Mouse (Mus musculus) MEL (cell line): ENCODE data around the gene Ddrgk1. TPM values are rescaled to one million over a fixed set of nuclear protein-coding genes. Genes with fewer than 3 reads are reported as not detected.
A peak's percentile ranks its signal among the peaks of the same experiment; 100 is the strongest.

ENCODE experiments used
- DNase-seq: peaks from one replicate; pipeline ENCODE4 v3.0.0; 2011; ENCODE audit warnings: low read depth, low spot score
- H3K27ac ChIP-seq: 2 replicates; pipeline ENCODE4 v1.5.1; 2012; ENCODE audit warnings: low read depth, mild to moderate bottlenecking, control low read depth, low read length, moderate library complexity; ENCODE audit not compliant: control insufficient read depth
- H3K27me3 ChIP-seq, 2 experiments: fragments of 150-350 bp in 1 of 2; sonication (generic) in 1 of 2; 2 replicates each; pipeline ENCODE4 v1.6.1; 2012; ENCODE audit warnings: low read length in 2 of 2, mild to moderate bottlenecking in 2 of 2, improper control_type of control experiment in 1 of 2, moderate library complexity in 1 of 2; ENCODE audit not compliant: insufficient read depth in 2 of 2, control insufficient read depth in 1 of 2
- H3K36me3 ChIP-seq, 2 experiments: 2 replicates each; pipeline ENCODE4 v1.6.1; 2012 to 2014; ENCODE audit warnings: low read length in 2 of 2, improper control_type of control experiment in 1 of 2, inconsistent platforms in 1 of 2, mild to moderate bottlenecking in 1 of 2; ENCODE audit not compliant: insufficient read depth in 2 of 2, control insufficient read depth in 1 of 2
- H3K4me1 ChIP-seq, 2 experiments: fragments of 150-350 bp in 1 of 2; sonication (generic) in 1 of 2; 2 replicates each; pipeline ENCODE4 v1.6.1; 2012; ENCODE audit warnings: low read length in 2 of 2, improper control_type of control experiment in 1 of 2, mild to moderate bottlenecking in 1 of 2; ENCODE audit not compliant: insufficient read depth in 2 of 2, control insufficient read depth in 1 of 2
- H3K4me3 ChIP-seq, 2 experiments: fragments of 150-350 bp in 1 of 2; sonication (generic) in 1 of 2; 2 replicates each; pipeline ENCODE4 v1.5.1; 2012; ENCODE audit warnings: low read depth in 2 of 2, low read length in 2 of 2, mild to moderate bottlenecking in 2 of 2, moderate library complexity in 2 of 2, control low read depth in 1 of 2, improper control_type of control experiment in 1 of 2; ENCODE audit not compliant: control insufficient read depth in 1 of 2, insufficient read depth in 1 of 2
- H3K79me2 ChIP-seq: 2 replicates; pipeline ENCODE4 v1.6.1; 2012; ENCODE audit warnings: mild to moderate bottlenecking, low read length, moderate library complexity; ENCODE audit not compliant: control insufficient read depth, poor library complexity, insufficient read depth
- H3K9ac ChIP-seq: 2 replicates; pipeline ENCODE4 v1.6.1; 2012; ENCODE audit warnings: low read depth, mild to moderate bottlenecking, control low read depth, low read length, moderate library complexity; ENCODE audit not compliant: control insufficient read depth, poor library complexity, severe bottlenecking
- H3K9me3 ChIP-seq: fragments of 150-350 bp; sonication (generic); replicated peaks from 2 replicates; pipeline ENCODE4 v1.6.1; 2012; ENCODE audit warnings: mild to moderate bottlenecking, low read length, improper control_type of control experiment, moderate library complexity; ENCODE audit not compliant: insufficient read depth
- BHLHE40 ChIP-seq: IDR thresholded peaks from 2 replicates; pipeline ENCODE4 v1.6.1; 2012; ENCODE audit warnings: low read depth, mild to moderate bottlenecking, inconsistent platforms, low read length, improper control_type of control experiment, borderline replicate concordance
- CTCF ChIP-seq, 3 experiments: IDR thresholded peaks in 2 of 3; conservative IDR thresholded peaks in 1 of 3; 2 replicates each; pipeline ENCODE4 v1.5.1; 2011 to 2012; ENCODE audit warnings: low read length in 3 of 3, low read depth in 2 of 3, mild to moderate bottlenecking in 2 of 3, improper control_type of control experiment in 1 of 3, inconsistent platforms in 1 of 3, mixed read lengths in 1 of 3, moderate library complexity in 1 of 3; ENCODE audit not compliant: control insufficient read depth in 1 of 3, insufficient read depth in 1 of 3, poor library complexity in 1 of 3, severe bottlenecking in 1 of 3
- E2F4 ChIP-seq: IDR thresholded peaks from 2 replicates; pipeline ENCODE4 v1.6.1; 2011; ENCODE audit warnings: low read depth, low read length, improper control_type of control experiment, borderline replicate concordance
- ELF1 ChIP-seq: IDR thresholded peaks from 2 replicates; pipeline ENCODE4 v1.6.1; 2014; ENCODE audit warnings: low read depth, mild to moderate bottlenecking, inconsistent platforms, low read length, improper control_type of control experiment, moderate library complexity
- EP300 ChIP-seq, 2 experiments: IDR thresholded peaks; 2 replicates each; pipeline ENCODE4 v1.6.1; 2011; ENCODE audit warnings: improper control_type of control experiment in 2 of 2, low read length in 2 of 2, low read depth in 1 of 2, mild to moderate bottlenecking in 1 of 2
- ETS1 ChIP-seq: IDR thresholded peaks from 2 replicates; pipeline ENCODE4 v1.6.1; 2012; ENCODE audit warnings: low read depth, mild to moderate bottlenecking, inconsistent platforms, low read length, improper control_type of control experiment, moderate library complexity
- GABPA ChIP-seq: IDR thresholded peaks from 2 replicates; pipeline ENCODE4 v1.6.1; 2012; ENCODE audit warnings: low read depth, mild to moderate bottlenecking, inconsistent platforms, low read length, improper control_type of control experiment, moderate library complexity
- GATA1 ChIP-seq: IDR thresholded peaks from 2 replicates; pipeline ENCODE4 v1.6.1; 2011; ENCODE audit warnings: low read depth, low read length, improper control_type of control experiment
- HCFC1 ChIP-seq: IDR thresholded peaks from 2 replicates; pipeline ENCODE4 v1.6.1; 2012; ENCODE audit warnings: low read depth, mild to moderate bottlenecking, inconsistent platforms, low read length, improper control_type of control experiment, moderate library complexity
- JUND ChIP-seq: IDR thresholded peaks from 2 replicates; pipeline ENCODE4 v1.6.1; 2011; ENCODE audit warnings: low read depth, mild to moderate bottlenecking, improper control_type of control experiment, low read length
- KAT2A ChIP-seq: conservative IDR thresholded peaks from 2 replicates; pipeline ENCODE4 v1.6.1; 2012; ENCODE audit warnings: low read depth, low read length, improper control_type of control experiment, inconsistent platforms
- MAFK ChIP-seq: IDR thresholded peaks from 2 replicates; pipeline ENCODE4 v1.6.1; 2011; ENCODE audit warnings: low read depth, mild to moderate bottlenecking, low read length, improper control_type of control experiment, borderline replicate concordance
- MAZ ChIP-seq: IDR thresholded peaks from 2 replicates; pipeline ENCODE4 v1.6.1; 2012; ENCODE audit warnings: low read depth, mild to moderate bottlenecking, inconsistent platforms, low read length, improper control_type of control experiment
- MEF2A ChIP-seq: IDR thresholded peaks from 2 replicates; pipeline ENCODE4 v1.6.1; 2014; ENCODE audit warnings: low read depth, mild to moderate bottlenecking, inconsistent platforms, low read length, improper control_type of control experiment; ENCODE audit not compliant: poor library complexity, insufficient replicate concordance, severe bottlenecking; ENCODE audit errors: extremely low read depth
- MYB ChIP-seq: IDR thresholded peaks from 2 replicates; pipeline ENCODE4 v1.6.1; 2011; ENCODE audit warnings: mild to moderate bottlenecking, low read depth, low read length, improper control_type of control experiment
- MYC ChIP-seq: IDR thresholded peaks from 2 replicates; pipeline ENCODE4 v1.6.1; 2011; ENCODE audit warnings: low read depth, mild to moderate bottlenecking, low read length, improper control_type of control experiment, moderate library complexity
- NRF1 ChIP-seq: IDR thresholded peaks from 2 replicates; pipeline ENCODE4 v1.6.1; 2014; ENCODE audit warnings: low read depth, mild to moderate bottlenecking, inconsistent platforms, low read length, improper control_type of control experiment, moderate library complexity; ENCODE audit not compliant: poor library complexity, insufficient read depth, severe bottlenecking
- POLR2A ChIP-seq, 2 experiments: IDR thresholded peaks; 2 replicates each; pipeline ENCODE4 v1.6.1; 2011 to 2012; ENCODE audit warnings: low read length in 2 of 2, mild to moderate bottlenecking in 2 of 2, control low read depth in 1 of 2, improper control_type of control experiment in 1 of 2, low read depth in 1 of 2, moderate library complexity in 1 of 2; ENCODE audit not compliant: control insufficient read depth in 1 of 2, insufficient read depth in 1 of 2, poor library complexity in 1 of 2
- POLR2AphosphoS2 ChIP-seq: IDR thresholded peaks from 2 replicates; pipeline ENCODE4 v1.6.1; 2011; ENCODE audit warnings: low read length, improper control_type of control experiment
- POLR2AphosphoS5 ChIP-seq: IDR thresholded peaks from 2 replicates; pipeline ENCODE4 v1.6.1; 2012; ENCODE audit warnings: low read depth, borderline replicate concordance, mild to moderate bottlenecking, inconsistent platforms, low read length, moderate library complexity, mixed read lengths
- RAD21 ChIP-seq: IDR thresholded peaks from 2 replicates; pipeline ENCODE4 v1.6.1; 2011; ENCODE audit warnings: mild to moderate bottlenecking, low read depth, low read length, improper control_type of control experiment
- RCOR1 ChIP-seq: IDR thresholded peaks from 2 replicates; pipeline ENCODE4 v1.6.1; 2012; ENCODE audit warnings: low read depth, mild to moderate bottlenecking, inconsistent platforms, low read length, improper control_type of control experiment
- SIN3A ChIP-seq: IDR thresholded peaks from 2 replicates; pipeline ENCODE4 v1.6.1; 2012; ENCODE audit warnings: low read length, improper control_type of control experiment, inconsistent platforms
- TAL1 ChIP-seq: IDR thresholded peaks from 2 replicates; pipeline ENCODE4 v1.6.1; 2012; ENCODE audit warnings: mild to moderate bottlenecking, inconsistent platforms, low read length, moderate library complexity, mixed read lengths
- TBP ChIP-seq: IDR thresholded peaks from 2 replicates; pipeline ENCODE4 v1.8.0; 2011; ENCODE audit warnings: low read depth, low read length, improper control_type of control experiment
- TCF12 ChIP-seq: IDR thresholded peaks from 2 replicates; pipeline ENCODE4 v1.6.1; 2014; ENCODE audit warnings: low read depth, mild to moderate bottlenecking, inconsistent platforms, low read length, improper control_type of control experiment, moderate library complexity
- UBTF ChIP-seq: IDR thresholded peaks from 2 replicates; pipeline ENCODE4 v1.6.1; 2012; ENCODE audit warnings: low read depth, mild to moderate bottlenecking, inconsistent platforms, low read length, improper control_type of control experiment, moderate library complexity, borderline replicate concordance; ENCODE audit not compliant: insufficient read depth
- USF1 ChIP-seq: IDR thresholded peaks from 2 replicates; pipeline ENCODE4 v1.6.1; 2014; ENCODE audit warnings: low read depth, mild to moderate bottlenecking, inconsistent platforms, low read length, improper control_type of control experiment, moderate library complexity
- ZC3H11A ChIP-seq: IDR thresholded peaks from 2 replicates; pipeline ENCODE4 v1.6.1; 2012; ENCODE audit warnings: low read depth, mild to moderate bottlenecking, inconsistent platforms, low read length, improper control_type of control experiment
- ZMIZ1 ChIP-seq: IDR thresholded peaks from 2 replicates; pipeline ENCODE4 v1.6.1; 2012; ENCODE audit warnings: low read depth, mild to moderate bottlenecking, inconsistent platforms, low read length, improper control_type of control experiment, moderate library complexity
- ZNF384 ChIP-seq: IDR thresholded peaks from 2 replicates; pipeline ENCODE4 v1.6.1; 2012; ENCODE audit warnings: low read depth, mild to moderate bottlenecking, inconsistent platforms, low read length, improper control_type of control experiment
- polyA plus RNA-seq, 2 experiments: library from polyadenylated mRNA; stranded (reverse) in 1 of 2; unstranded in 1 of 2; fragments of >175 nt in 1 of 2; fragments of >200 nt in 1 of 2; gene quantifications; 2 replicates each; pipeline versions ENCODE4 v1.2.1 to v1.2.4; 2012; ENCODE audit warnings: low replicate concordance in 2 of 2, low read depth in 1 of 2; ENCODE audit not compliant: insufficient read length in 2 of 2, insufficient read depth in 1 of 2, missing spikeins in 1 of 2
- total RNA-seq: library from RNA; depleted of rRNA; stranded (reverse); fragments of 300-350 nt; gene quantifications from 2 replicates; pipeline ENCODE4 v1.2.3, GENCODE M21; 2012

Ddrgk1 gene
- total and polyA plus RNA-seq, 3 experiments = 52.7 to 73.6 TPM; not detected in 1

- TF ChIP-seq MAFK (no peak), RAD21 (no peak), CTCF (IDR thresholded peaks at IDR 0.05 in 2 of 3, conservative IDR thresholded peaks at IDR 0.05 in 1 of 3; ENCODE audit: control insufficient read depth in 1 of 3, insufficient read depth in 1 of 3, low read depth in 2 of 3, low read length in 3 of 3, poor library complexity in 1 of 3, severe bottlenecking in 1 of 3) (no peak), SIN3A (no peak), TAL1 (no peak), TBP (no peak), JUND (no peak), TCF12 (no peak), MAZ (no peak), GABPA (no peak), POLR2AphosphoS5 (no peak), HCFC1 (no peak)
- H3K9ac ChIP-seq = no peak overlapping the region
- H3K4me3 ChIP-seq = no peak overlapping the region
- no peak overlapping the region for H3K27ac ChIP-seq
- no peaks in the 10 kb centered on the region for H3K27me3 ChIP-seq
- no peak for DNase-seq
- peaks cover 0 to 13% of the 10 kb centered on the region in 2 experiments; a peak in 2 of 4 replicates for H3K4me1 ChIP-seq
- peaks cover 0 to 15% of the 10 kb centered on the region in 2 experiments; a peak in 2 of 4 replicates for H3K36me3 ChIP-seq
- peaks cover 22% of the 10 kb centered on the region for H3K79me2 ChIP-seq
- no peaks in the 10 kb centered on the region for H3K9me3 ChIP-seq
Observed at GRCm38 (mm10) chr2:130632416-130632815, 32.0 kb downstream of the Ddrgk1 start.

- Histone ChIP-seq H3K79me2 (peaks cover 32% of the 10 kb centered on the region), H3K4me1 (peaks cover 0 to 13% of the 10 kb centered on the region in 2 experiments; a peak in 2 of 4 replicates), H3K9ac (peak within 1 kb of the TSS; percentile 94), H3K27me3 (no peaks in the 10 kb centered on the region), H3K4me3 (peak within 1 kb of the TSS; percentile 92 to 99), H3K36me3 (peaks cover 13 to 18% of the 10 kb centered on the region in 2 experiments), H3K27ac (peak within 1 kb of the TSS; percentile 69), H3K9me3 (no peaks in the 10 kb centered on the region)
- DNase-seq = peak; percentile 95
- TF ChIP-seq POLR2AphosphoS2 (peak; percentile 69; the same call in 1 of the 2 replicates), MEF2A (no peak), RCOR1 (no peak), TBP (peak; percentile 92), UBTF (no peak), MYC (peak; percentile 84; the same call in 1 of the 2 replicates), ETS1 (no peak; the same call in 1 of the 2 replicates), BHLHE40 (no peak), SIN3A (peak; percentile 97), GABPA (no peak), USF1 (0 out of 2 replicates have a peak, but pooled peaks have one; percentile 10), MAZ (peak; percentile 71; the same call in 1 of the 2 replicates), ELF1 (peak; percentile 95), NRF1 (no peak), ZNF384 (no peak), GATA1 (no peak), HCFC1 (peak; percentile 97), KAT2A (peak; percentile 85), MYB (peak; percentile 85), EP300 (IDR thresholded peaks at IDR 0.05; ENCODE audit: low read depth in 1 of 2, low read length in 2 of 2) (peak in 1 of 2 experiments; percentile 48; a peak in 1 of 4 replicates), POLR2A (IDR thresholded peaks at IDR 0.05; ENCODE audit: control insufficient read depth in 1 of 2, insufficient read depth in 1 of 2, low read depth in 1 of 2, low read length in 2 of 2, poor library complexity in 1 of 2) (peak; percentile 87 to 91), E2F4 (no peak), ZC3H11A (0 out of 2 replicates have a peak, but pooled peaks have one; percentile 11), ZMIZ1 (no peak)
Observed at GRCm38 (mm10) chr2:130629839-130630203, 34.6 kb downstream of the Ddrgk1 start, which contains the start of the genes Fastkd5 and Ubox5. Gene Fastkd5 (minus strand): TSS chr2:130630027. Gene Ubox5 (minus strand): TSS chr2:130630038.
